Mouse (Mus musculus): ENCODE results near the gene Nfkb1.

DNA sequence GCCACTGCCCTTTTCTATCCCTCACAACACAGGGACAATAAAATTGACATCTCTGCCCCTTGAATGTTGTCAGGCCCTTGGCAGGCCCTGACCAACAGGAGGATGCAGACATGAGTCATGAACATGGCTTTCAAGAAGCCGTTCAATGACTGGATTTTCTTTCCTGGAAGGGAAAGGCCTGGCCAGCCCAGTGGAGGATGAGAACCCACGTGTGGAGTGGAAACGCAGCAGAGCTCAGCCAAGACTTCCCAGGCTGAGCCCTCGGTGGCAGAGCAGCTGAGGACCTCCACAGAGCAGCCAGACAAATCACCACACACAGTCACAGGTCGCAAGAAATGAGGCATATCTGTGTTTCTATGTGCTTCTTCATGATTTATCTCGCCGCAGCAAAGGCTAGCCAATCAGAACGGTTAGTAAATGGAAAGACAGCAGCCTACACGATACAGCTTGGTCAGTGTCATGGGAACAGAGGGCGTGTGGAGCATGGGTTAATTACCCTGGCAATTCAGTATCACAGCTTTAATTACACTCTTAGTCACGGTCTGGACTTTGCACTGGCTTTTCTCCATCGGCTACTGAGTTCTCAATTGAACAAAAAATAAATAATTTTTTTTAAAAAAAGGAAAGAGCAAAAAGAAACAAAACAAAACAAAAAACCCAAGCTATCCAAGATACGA is 16.5 kb downstream of the Nfkb1 start:
- no peak for TF ChIP-seq CTCF (IDR thresholded peaks at IDR 0.05; ENCODE audit: low read depth)
- TF ChIP-seq EP300 (IDR thresholded peaks at IDR 0.05; ENCODE audit: low read depth) = no peak
